Mouse (Mus musculus): ENCODE results near the gene Hook2. TPM values are rescaled to one million over a fixed set of nuclear protein-coding genes. Genes with fewer than 3 reads are reported as not detected.

Gene Hook2
- 1 to 10 TPM; 1.6 to 2.0 TPM for total RNA-seq (2021)
- long read RNA-seq, experiment 1, partial matches to known transcripts: 0 of 6 reads
- long read RNA-seq, experiment 1, other reads (novel, unspliced or antisense): 2 of 6 reads
- long read RNA-seq, experiment 2, partial matches to known transcripts: 0 of 6 reads
- long read RNA-seq, experiment 2, other reads (novel, unspliced or antisense): 3 of 6 reads

DNA sequence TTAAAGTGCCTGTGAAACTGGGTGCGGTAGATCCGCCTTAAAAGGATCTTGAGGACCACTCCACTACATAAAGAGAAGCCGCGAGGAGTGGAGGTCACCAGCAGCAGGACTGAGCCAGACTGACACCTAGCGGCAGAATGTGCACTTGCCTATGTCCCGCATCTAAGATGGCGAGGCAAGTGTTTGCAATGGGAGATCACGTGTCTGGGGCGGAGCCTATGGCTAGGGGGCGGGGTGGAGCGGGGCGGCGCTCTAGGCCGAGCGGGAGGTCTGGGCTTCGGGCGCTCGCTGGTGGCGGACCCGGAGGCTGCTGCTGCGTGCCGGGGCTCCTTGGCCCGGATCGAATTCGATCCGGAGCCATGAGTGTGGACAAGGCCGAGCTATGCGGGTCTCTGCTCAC lies at the start of gene Hook2:
Gene Hook2, plus strand, starts transcription at position 255 of the 400 bp plus-strand sequence.
- DNase-seq: peak; percentile 95 to 97
- intact Hi-C loops (cut with DNase I): no loop called here

DNA sequence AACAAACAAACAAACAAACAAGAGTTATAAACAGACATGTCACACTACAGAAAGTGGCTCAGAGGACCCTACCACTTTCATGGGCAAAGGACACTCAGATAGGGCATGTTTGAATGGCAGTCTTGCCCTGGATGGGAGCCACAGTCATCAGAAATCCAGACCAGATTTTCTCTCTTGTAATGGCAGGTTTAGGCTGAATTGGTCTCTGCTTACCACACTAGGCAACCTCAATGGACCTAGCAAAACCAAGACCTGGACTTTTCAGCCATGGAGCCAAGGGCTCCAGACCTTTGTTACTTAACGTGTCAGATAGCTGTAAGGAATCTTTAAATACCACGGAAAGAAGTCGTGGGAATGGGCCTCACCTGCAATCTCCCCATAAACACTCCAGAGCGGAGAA lies 46.7 kb upstream of the Hook2 start:
- DNase-seq: no peak
- intact Hi-C loops (cut with DNase I): no loop called here

DNA sequence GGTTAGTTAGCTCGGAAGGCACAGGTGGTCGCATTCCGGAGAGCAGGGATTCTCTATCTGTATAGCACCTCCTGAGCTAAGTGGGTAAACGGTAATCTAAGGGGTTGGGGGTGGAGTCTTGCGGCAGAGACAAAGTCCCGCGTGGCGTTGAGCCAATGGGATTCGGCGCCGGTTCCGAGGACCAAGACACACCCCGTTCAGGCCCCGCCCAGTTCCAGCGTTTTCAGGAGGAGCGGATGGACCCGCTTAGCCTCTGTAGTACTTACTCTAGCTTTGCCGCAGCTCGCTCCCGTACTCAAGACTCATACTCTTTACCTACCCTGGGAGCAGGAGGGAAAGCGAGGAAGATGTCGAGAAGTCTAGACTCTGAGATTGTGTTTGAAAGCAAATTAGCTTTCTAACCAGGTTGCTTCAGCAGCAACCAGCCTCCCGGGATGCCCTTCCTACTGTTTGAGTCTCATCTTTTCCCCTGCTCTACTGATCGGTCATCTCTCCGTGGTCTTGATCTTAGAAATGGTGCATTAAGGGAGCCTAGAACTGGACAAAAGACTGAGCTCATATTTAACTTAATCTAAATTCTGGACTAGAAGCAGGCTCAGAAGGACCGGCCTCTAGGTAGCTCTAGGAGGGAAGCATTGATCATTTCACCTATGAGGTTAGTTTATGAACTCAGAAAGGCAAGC lies 45.8 kb upstream of the Hook2 start:
- no peak for DNase-seq
- intact Hi-C loops (cut with DNase I): no loop called here

DNA sequence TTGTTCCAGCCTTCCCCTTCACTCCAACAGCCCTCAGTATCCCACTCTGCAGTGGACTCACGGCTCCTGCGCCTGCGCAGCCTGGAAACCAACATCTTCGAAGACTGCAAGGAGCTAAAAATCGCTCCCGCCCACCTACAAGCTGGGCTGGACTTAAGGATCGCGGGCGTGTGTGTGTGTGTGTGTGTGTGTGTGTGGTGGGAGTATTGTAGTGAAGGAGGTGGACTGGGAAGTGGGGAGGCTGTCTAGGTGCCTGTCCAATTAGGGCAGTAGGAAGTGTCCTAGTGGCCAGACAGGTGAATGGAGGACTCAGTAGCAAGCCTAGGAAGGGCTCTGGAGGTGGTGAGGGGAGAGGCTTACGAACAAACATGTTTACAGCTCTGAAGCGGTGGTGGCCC lies 45.2 kb upstream of the Hook2 start:
- intact Hi-C loops (cut with DNase I): no loop called here
- DNase-seq: no peak

DNA sequence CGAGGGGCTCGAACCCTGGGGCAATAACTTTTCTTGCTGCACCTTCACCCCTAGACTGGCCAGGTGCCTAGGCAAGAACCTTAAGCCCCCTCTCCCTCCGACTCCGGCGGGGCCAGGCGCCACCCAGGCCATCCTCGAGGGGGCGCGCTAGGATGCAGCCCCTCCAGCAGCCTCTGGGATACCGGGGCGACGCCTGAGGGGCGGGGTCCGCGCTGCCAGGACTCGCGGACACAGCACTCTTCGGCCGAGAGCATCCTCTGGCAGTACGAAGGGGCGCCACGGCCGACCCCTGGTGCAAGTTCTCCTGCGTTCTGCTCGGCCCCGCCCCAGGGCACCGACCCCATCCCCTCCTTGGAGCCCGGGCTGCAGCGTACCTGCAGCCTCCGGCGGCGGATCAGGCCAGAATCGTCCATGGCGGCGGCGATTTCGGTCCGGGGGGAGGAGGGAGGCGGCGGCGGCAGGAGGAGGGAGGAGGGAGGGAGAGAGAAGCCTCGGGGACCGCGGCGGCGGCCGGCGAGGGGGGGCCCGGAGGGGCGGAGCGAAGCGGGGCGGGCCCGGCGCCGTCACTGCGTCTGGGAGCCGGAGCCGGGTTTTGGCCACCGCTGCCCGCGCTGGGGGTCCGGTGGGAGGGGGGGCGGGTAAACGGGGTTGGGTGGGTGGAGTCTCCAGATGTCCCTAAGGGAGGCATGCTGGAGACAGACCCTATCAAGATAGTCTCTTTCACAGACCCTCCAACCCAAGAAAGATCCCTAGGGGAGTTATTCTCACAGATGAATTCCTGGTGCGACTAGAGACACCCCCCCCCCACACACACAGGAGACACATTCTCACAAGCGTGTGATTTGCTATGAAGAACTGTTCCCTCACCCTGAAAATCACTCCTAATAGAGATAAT lies 44.5 kb upstream of the Hook2 start:
- intact Hi-C loops (cut with DNase I): no loop called here
- no peak for DNase-seq

DNA sequence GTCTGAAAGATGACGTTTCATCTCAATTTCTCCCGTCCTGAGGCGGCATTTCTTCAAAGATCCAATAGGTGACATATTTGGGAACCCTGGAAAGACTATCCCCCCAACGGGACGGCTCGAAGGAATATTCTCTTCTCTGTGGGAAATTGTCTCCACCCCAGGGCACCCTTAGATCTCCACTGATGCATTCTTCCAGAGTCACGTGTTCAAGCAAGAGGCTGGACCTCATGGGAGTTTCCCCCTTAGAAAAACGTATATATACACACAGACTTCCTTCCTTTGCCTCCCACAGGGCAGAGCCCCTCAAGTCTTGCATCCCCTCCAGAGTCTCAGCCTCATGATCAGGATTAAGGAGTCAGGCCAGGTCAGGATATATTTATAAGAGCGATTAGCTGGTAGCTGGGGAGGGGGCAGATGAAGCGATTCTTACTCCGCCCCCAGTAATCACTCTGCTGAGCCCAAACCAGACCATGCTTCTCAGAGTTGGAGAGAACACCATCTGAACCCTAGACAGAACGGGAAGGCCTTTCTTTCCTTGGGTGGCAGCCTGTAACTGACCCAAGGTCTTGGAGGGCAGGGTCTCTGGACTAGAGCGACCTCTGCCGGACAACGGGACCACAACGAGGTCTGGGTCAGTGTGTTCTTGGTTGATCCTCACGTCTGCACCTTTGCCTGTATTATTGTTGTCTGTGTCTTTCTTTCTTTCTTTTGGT lies 43.7 kb upstream of the Hook2 start, which contains the start of gene Rtbdn:
Gene Rtbdn, plus strand, starts transcription at position 464 of the 713 bp plus-strand sequence.
- no peak for DNase-seq
- intact Hi-C loops (cut with DNase I): no loop called here

DNA sequence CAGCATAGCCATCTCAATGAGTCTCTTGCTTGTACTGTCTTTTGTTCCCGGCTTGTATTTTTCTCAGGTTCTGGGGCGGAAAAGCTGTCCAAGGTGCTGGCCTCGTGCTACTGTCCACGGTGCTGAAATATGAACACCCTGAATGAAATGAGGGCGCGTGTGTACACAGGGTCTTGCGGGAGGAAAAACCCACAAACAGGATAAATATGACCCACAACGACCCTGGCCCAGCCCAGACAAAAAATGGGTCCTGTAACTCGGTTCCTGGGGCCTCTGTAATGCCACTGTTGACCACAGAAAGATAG lies 43.2 kb upstream of the Hook2 start:
- peak; percentile 62 to 70 for DNase-seq
- intact Hi-C loops (cut with DNase I): no loop called here

DNA sequence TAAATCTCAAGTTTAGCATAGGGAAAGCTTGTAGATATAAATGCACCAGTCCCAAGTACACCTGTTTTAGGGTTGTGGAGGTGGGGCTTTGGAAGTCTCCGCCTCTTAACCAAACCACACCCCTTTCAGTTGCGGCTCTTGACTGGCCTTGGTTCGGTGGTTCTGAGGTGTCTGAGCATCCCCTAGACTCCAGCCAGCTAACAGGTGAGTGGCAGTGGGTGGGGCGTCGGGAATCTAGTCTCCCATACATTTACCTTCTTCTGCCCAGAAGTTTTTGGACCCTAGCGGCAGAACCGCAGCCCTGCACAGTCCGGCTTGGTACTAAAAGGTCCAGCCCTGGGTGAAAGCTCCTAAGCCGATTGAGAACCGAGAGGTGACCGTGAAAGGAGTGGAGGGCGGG lies 40.6 kb upstream of the Hook2 start:
- intact Hi-C loops (cut with DNase I): no loop called here

DNA sequence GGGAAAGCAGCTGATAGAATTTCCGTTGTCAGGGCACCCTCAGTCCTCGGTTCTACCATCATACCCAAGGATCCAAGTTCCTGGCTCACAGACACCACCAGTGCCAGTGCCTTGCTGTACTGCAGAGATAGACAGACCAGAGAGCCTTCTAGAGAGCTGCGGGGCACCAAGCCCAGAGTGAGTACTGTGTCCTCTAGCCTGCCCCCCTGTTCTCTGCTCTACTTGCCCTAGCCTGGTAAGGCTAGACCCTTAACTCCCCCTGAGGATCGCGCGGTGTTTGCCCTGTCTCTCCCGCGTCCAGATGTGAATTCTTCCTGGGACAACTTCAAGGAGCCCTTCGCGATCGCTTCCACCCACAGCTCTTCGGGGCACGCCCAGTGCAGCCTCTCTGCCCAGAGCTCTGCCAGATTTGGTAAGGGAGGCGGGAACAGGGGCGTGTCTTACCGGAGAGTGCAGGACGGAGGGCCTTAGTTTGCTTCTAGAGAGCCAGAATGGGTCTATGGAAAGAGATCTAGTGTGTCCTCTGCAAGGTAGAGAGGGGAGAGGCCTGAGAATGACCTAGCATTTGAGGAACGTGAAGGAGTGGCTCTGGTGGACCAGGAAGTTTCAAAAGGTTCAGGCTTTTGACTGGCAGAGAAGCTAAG lies 37.7 kb upstream of the Hook2 start:
- DNase-seq: peak; percentile 48 to 51
- intact Hi-C loops (cut with DNase I): no loop called here

More for the DNA sequence above, 40.6 kb upstream of the Hook2 start:
- DNase-seq: no peak

DNA sequence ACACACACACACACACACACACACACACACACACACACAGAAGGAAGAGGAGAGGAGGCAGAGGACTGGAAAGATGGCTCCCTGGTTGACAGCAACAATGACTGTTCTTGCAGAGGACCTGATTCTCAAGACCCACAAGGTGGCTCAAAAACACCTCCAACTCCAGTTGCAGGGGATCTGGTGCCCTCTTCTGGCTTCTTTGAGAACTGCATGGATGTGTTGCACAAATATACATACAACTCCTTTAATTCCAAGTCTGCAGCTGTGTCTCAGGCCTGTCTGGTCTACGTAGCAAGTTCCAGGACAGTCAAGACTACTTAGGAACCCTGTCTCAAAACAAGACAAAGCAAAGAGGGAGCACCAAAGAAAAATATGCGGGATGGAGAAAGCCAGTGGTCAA lies 33.6 kb upstream of the Hook2 start:
- DNase-seq: peak; percentile 48 to 76
- intact Hi-C loops (cut with DNase I): loop anchor here (2.0 kb wide), 1 partner anchor 28 kb away; no protein-coding TSS in a partner anchor

DNA sequence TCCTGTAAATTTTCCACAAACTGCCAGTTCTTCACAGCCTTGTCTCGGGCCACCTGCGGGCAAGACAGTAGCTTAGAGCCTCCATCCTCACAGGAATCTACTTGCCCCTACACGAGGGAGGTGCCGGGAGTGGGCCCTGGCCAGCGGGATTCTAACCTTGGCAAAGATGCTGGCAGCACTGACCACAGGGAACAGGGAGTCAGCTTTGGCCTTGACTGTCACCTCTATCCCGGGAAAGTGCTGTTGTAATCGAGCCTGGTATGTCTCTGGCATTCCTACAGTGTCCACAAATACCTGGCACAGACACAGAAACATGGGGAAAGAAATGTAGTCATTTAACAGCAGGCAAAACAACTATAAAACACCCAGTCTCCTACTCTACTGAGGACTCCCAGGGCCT lies 30.6 kb upstream of the Hook2 start:
- intact Hi-C loops (cut with DNase I): no loop called here

DNA sequence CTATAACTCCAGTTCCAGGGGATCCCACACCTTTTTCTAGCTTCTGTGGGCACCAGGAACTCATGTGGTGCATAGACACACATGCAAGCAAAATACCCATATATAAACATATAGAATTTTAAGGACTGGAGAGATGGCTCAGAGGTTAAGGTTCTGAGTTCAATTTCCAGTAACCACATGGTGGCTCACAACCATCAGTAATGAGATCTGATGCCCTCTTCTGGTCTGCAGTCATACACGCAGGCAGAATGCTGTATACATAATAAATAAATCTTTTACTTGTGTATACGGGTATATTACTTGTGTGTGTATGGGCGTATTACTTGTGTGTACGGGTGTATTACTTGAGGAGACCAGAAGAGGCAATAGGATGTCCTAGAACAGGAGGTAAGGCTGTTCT lies 26.5 kb upstream of the Hook2 start:
- DNase-seq: no peak
- intact Hi-C loops (cut with DNase I): no loop called here

More for the DNA sequence above, 30.6 kb upstream of the Hook2 start:
- peak; percentile 29 to 53 for DNase-seq

DNA sequence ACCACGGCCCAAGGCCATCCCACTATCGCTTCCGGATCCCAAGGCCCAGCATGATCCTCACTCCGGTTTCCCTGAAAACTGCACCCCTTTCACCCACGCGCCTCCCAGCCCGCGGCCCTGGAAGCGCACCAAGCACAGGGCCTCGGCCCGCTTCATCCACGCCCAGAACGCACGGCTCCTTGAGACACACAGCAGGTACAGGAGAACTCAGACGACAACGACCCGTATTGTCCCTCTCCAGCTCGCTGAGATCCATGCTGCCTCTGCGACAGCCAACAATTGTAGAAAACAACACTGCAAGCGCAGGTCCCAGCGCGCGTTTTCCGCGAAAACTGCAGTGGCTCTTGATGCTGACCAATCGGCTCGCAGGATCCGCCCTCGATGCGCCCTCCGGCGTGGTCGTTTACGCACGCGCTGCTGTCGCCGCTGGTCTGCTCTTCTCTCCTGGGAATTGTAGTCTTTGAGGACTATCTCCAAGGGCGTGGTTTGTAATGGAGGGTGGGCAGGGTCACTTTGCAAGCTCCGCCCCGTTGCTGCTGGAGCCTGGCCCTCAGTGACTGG lies 24.6 kb upstream of the Hook2 start:
- peak; percentile 90 to 91 for DNase-seq
- intact Hi-C loops (cut with DNase I): no loop called here

DNA sequence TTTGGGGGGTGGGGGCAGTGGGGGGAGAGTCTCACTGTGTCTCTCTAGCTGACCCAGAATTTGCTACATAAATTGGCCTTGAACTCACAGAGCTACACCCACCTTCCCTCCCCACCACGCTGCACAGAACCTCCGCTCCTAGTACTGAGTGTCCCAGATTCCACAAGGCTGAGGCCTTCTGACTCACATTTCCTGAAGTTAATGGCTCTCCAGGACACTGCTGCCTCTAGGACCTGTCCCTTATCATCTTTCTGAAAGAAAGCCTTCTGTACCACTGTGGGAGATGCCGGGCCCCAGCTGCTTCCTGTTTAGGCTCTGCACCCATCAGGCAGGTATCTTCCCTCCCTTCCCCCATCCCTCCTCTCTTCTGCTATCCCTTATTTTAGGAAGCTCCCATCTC lies 23.8 kb upstream of the Hook2 start:
- intact Hi-C loops (cut with DNase I): no loop called here
- DNase-seq: no peak

DNA sequence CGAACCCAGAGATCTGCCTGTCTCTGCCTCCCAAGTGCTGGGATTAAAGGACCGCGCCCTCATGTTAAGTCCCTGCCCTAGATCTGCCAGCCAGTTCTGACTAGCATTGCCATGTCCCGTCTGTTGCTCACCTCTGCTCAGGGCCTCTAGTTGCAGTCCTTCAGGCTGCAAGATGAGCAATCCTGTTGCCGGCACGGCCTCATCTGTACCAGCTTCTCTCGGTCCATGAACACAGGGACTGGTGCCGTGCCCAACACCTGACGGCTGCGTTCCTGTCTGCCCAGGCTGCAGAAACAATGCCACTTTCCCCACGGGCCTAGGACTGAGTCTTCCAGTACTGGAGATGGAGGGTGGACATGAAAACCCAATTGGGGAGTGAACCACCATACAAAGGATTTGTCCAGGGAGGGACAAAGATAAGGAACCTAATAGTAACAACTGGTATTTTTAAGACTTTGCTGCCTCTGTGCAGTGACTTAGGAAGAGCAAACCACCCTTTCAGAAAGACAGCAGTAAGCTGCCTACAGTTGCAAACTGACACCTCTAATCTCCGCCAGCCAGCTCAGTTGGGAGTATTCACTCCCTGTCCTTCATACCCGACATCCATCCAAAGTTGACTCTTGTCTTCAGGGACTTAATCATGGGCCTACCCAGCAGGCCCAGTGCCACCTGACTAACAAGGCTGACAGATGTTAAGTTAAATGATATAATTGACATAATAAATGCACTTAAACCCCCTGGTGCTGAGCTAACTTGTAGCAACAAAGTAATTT lies 22.7 kb upstream of the Hook2 start:
- intact Hi-C loops (cut with DNase I): no loop called here
- no peak for DNase-seq

DNA sequence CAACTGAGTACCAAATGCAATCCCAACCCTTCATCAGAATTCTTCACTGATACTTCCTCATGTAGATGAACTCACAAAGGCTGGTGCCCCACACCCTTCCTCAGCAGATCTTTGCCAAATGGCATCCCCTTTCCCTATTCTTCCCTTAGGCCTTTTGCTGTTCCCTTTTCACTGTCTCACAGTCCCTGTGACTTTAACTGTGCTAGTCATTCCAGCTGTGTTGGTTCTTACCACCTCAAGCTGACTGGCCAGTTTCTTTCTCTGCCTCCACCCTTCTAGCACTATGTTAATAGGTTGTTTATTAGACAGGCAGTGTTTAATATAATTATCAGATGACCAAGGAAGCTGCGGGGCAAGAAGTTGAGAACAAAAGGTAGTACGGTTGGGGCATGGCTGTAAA lies 21.8 kb upstream of the Hook2 start:
- intact Hi-C loops (cut with DNase I): no loop called here
- DNase-seq: no peak

DNA sequence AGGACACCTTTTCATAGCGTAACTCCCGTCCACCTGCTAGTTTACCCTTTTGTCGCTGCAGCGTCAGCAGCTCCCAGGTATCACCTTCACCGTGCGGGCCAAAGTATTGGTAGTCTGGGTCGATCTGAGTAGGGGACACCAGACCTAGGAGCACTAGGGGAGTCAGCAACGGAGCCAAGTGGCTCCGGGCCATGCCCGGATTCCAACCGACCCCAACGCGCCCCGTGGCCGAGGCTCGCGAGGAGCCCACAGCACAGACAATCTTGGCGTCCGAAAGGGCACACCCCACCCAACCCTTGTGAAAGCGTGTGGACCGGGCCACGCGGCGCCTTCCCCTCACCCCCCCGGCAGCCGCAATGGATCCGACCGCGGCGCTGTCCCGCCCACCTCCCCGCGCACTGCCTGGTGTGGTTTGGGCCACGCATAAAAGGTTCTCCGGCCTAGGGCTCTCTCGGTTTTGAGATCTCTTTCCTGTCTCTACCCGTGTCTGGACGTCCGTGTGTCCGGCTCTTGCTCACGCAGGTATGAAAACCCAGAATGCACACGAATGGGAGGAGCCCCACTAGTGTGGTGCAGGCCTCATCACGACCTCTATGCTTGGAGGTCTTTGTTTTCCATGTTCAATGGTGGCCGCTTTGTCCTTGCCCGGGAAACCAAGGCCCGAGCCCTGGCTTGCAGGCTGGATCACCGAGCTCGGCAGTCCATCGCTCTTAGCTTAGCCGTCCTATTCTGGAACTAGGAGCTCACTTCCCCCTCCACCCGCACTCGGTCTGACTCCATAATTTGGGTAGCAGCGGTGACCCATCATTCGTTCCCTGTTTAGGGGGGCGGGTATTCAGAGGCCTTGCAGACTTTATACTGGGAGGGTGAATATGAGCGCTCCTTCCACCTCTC lies 20.9 kb upstream of the Hook2 start, which contains the start of the genes Gm49661, Prdx2 and Rnaseh2a:
Gene Gm49661, minus strand, starts transcription at position 193 of the 894 bp plus-strand sequence.
Gene Prdx2, plus strand, starts transcription at position 347 of the 894 bp plus-strand sequence.
Gene Rnaseh2a, minus strand, starts transcription at position 527 of the 894 bp plus-strand sequence.
- intact Hi-C loops (cut with DNase I): no loop called here

More for the DNA sequence above, 20.9 kb upstream of the Hook2 start, which contains the start of the genes Gm49661, Prdx2 and Rnaseh2a:
- peak; percentile 77 to 78 for DNase-seq
